Mouse (Mus musculus): Measurements from ENCODE around the gene Igf1r.

DNA sequence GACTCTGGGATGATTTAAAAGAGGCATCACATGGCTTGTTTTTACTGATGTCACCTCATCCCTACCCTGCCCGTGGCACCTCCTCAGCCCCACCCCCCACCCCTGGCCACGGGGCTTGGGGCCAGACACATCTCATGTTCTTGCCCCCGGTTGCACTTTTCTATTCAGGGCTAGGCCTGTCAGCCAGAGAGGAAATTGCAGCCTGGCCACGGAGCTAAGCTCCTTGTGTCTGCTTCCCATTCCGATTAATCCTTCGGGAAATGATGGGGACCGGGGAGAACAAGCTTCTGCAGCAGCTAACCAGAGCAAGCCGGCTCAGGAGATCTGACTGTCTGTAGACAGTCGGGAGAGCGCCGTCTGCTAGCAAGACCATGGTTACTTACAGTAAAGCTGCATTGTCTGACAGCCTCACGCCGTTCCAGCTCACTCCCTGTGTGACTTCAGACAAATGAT is 270.8 kb downstream of the Igf1r start:
- TF ChIP-seq CTCF (IDR thresholded peaks at IDR 0.05) (no peak), EP300 (IDR thresholded peaks at IDR 0.05) (no peak)
